ENCODE assay signal across 24 mouse cellular contexts in genomic region chr16:96910405-96911164, GRCm38 (mm10).
A peak's percentile ranks its signal among the peaks of the same experiment; 100 is the strongest.
DNase-seq lines count a peak whose midpoint lies in the region; ATAC-seq and TF ChIP-seq lines count a peak whose summit lies in the region.
"Had no signal": no experiment of that assay in that cellular context is flagged by ENCODE, and none has a peak within 500 bp of the region (broad histone marks: within the 10 kb centered on the region; RNA-seq: fewer than 3 reads in every experiment).

No protein-coding gene starts in this region.

- DNase-seq in liver, adult 2 months (ENCODE audit: extremely low read depth, low read depth, low spot score): peak; percentile 5
- DNase-seq in liver (no peak), 3T3-L1 (ENCODE audit: low read depth, low spot score) (peak; percentile 72), MEL (ENCODE audit: low read depth, low spot score) (peak; percentile 45), adipocyte (ENCODE audit: low spot score) (peak; percentile 34)
- no peak for DNase-seq in thymus, adult 2 months
- no peak for DNase-seq in frontal cortex, postnatal 10 days (ENCODE audit: low spot score in 2 of 2)
- DNase-seq: adrenal gland, postnatal 10 days; B cell, adult 2 months; cerebellum, adult 11-12 months; cerebellum, adult 9-10 months; cerebellum, postnatal 25 days; gastrocnemius, postnatal 36 days; heart, postnatal 36 days had no signal

- TF ChIP-seq POLR2A in liver, adult 2 months (IDR thresholded peaks at IDR 0.05; ENCODE audit: extremely low read depth, insufficient read depth, low read length): no peak
- no peak for TF ChIP-seq POLR2A in MEL (IDR thresholded peaks at IDR 0.05; ENCODE audit: control insufficient read depth in 1 of 2, insufficient read depth in 1 of 2, low read depth in 1 of 2, low read length in 2 of 2, poor library complexity in 1 of 2)
- no peak for TF ChIP-seq POLR2A in thymus, adult 2 months (IDR thresholded peaks at IDR 0.05; ENCODE audit: control insufficient read depth, extremely low read depth, insufficient read depth, low read length, poor library complexity)

- H3K27ac ChIP-seq in liver, adult 2 months (replicated peaks; ENCODE audit: insufficient read depth, low read depth, low read length): no peak overlapping the region
- H3K27ac ChIP-seq in MEL (ENCODE audit: control insufficient read depth, low read depth, low read length): peak overlapping the region; percentile 47; the same call in 1 of the 2 replicates
- H3K27ac ChIP-seq in thymus, adult 2 months (ENCODE audit: control insufficient read depth, insufficient read depth, low read length): no peak overlapping the region
- H3K27ac ChIP-seq: embryonic facial prominence, embryonic 13.5 days; forebrain, embryonic 12.5 days; heart, embryonic 13.5 days; hindbrain, embryonic 12.5 days had no signal

- TF ChIP-seq RAD21 in MEL (IDR thresholded peaks at IDR 0.05; ENCODE audit: low read depth, low read length): no peak

- H3K4me3 ChIP-seq in liver, adult 2 months (ENCODE audit: insufficient read depth, low read depth, low read length): no peak overlapping the region
- H3K4me3 ChIP-seq in MEL (ENCODE audit: control insufficient read depth in 1 of 2, insufficient read depth in 1 of 2, low read depth in 2 of 2, low read length in 2 of 2): no peak overlapping the region
- no peak overlapping the region for H3K4me3 ChIP-seq in thymus, adult 2 months (ENCODE audit: control insufficient read depth, insufficient read depth, low read length)
- H3K4me3 ChIP-seq: embryonic facial prominence, embryonic 13.5 days; forebrain, embryonic 12.5 days; heart, embryonic 13.5 days; hindbrain, embryonic 12.5 days had no signal

- H3K9ac ChIP-seq in liver, adult 2 months (ENCODE audit: low read depth, low read length): no peak overlapping the region
- H3K9ac ChIP-seq in MEL (ENCODE audit: control insufficient read depth, low read depth, low read length, poor library complexity, severe bottlenecking): no peak overlapping the region
- H3K9ac ChIP-seq: embryonic facial prominence, embryonic 13.5 days; forebrain, embryonic 12.5 days; heart, embryonic 13.5 days; hindbrain, embryonic 12.5 days had no signal

- WGBS in liver, adult 2 months: 58% methylated on average over 4 of the region's 4 CpGs
- 42% methylated on average over 4 of the region's 4 CpGs for WGBS in thymus, adult 2 months

- H3K4me1 ChIP-seq in liver, adult 2 months (ENCODE audit: control insufficient read depth, insufficient read depth, low read length): no peaks in the 10 kb centered on the region
- peaks cover 24 to 43% of the 10 kb centered on the region in 2 experiments for H3K4me1 ChIP-seq in MEL (ENCODE audit: control insufficient read depth in 1 of 2, insufficient read depth in 2 of 2, low read length in 2 of 2)
- H3K4me1 ChIP-seq in thymus, adult 2 months (replicated peaks; ENCODE audit: control insufficient read depth, insufficient read depth, low read length): no peaks in the 10 kb centered on the region
- H3K4me1 ChIP-seq: embryonic facial prominence, embryonic 13.5 days; hindbrain, embryonic 12.5 days had no signal

- ATAC-seq in frontal cortex, adult (ENCODE audit: low TSS enrichment): no peak
- ATAC-seq: CD4-positive, CD25-positive, alpha-beta regulatory T cell, adult 4 months; forebrain, embryonic 16.5 days; hindbrain, embryonic 16.5 days; inflammation-experienced regulatory T-cells, adult 6 months had no signal

- TF ChIP-seq CTCF in liver, adult 2 months (IDR thresholded peaks at IDR 0.05; ENCODE audit: low read depth, low read length): no peak
- TF ChIP-seq CTCF in MEL (IDR thresholded peaks at IDR 0.05 in 2 of 3, conservative IDR thresholded peaks at IDR 0.05 in 1 of 3; ENCODE audit: control insufficient read depth in 1 of 3, insufficient read depth in 1 of 3, low read depth in 2 of 3, low read length in 3 of 3, poor library complexity in 1 of 3, severe bottlenecking in 1 of 3): no peak
- no peak for TF ChIP-seq CTCF in thymus, adult 2 months (IDR thresholded peaks at IDR 0.05; ENCODE audit: borderline replicate concordance, control insufficient read depth, extremely low read depth, insufficient read depth, low read length, poor library complexity)

- no peaks in the 10 kb centered on the region for H3K27me3 ChIP-seq in liver, adult 2 months (ENCODE audit: control insufficient read depth, insufficient read depth, low read length)
- H3K27me3 ChIP-seq in MEL (ENCODE audit: control insufficient read depth in 1 of 2, insufficient read depth in 2 of 2, low read length in 2 of 2): no peaks in the 10 kb centered on the region
- no peaks in the 10 kb centered on the region for H3K27me3 ChIP-seq in thymus, adult 2 months (ENCODE audit: control insufficient read depth, insufficient read depth, low read length)
- H3K27me3 ChIP-seq: embryonic facial prominence, embryonic 13.5 days; forebrain, embryonic 12.5 days; heart, embryonic 13.5 days; hindbrain, embryonic 12.5 days had no signal

- no peaks in the 10 kb centered on the region for H3K9me3 ChIP-seq in MEL (replicated peaks; ENCODE audit: insufficient read depth, low read length)
- H3K9me3 ChIP-seq: embryonic facial prominence, embryonic 13.5 days; forebrain, embryonic 12.5 days; heart, embryonic 13.5 days; hindbrain, embryonic 12.5 days had no signal

- peak in 1 of 2 experiments; percentile 21; a peak in 1 of 4 replicates for TF ChIP-seq EP300 in MEL (IDR thresholded peaks at IDR 0.05; ENCODE audit: low read depth in 1 of 2, low read length in 2 of 2)

- H3K79me2 ChIP-seq in liver, adult 2 months (ENCODE audit: control insufficient read depth, insufficient read depth, low read length): no peaks in the 10 kb centered on the region
- no peaks in the 10 kb centered on the region for H3K79me2 ChIP-seq in MEL (ENCODE audit: control insufficient read depth, insufficient read depth, low read length, poor library complexity)

- H3K36me3 ChIP-seq in liver, adult 2 months (ENCODE audit: control insufficient read depth, insufficient read depth, low read length): no peaks in the 10 kb centered on the region
- peaks cover 0 to 34% of the 10 kb centered on the region in 2 experiments; a peak in 2 of 4 replicates for H3K36me3 ChIP-seq in MEL (ENCODE audit: control insufficient read depth in 1 of 2, insufficient read depth in 2 of 2, low read length in 2 of 2)
- H3K36me3 ChIP-seq in thymus, adult 2 months (ENCODE audit: control insufficient read depth, insufficient read depth, low read length): no peaks in the 10 kb centered on the region
- H3K36me3 ChIP-seq: embryonic facial prominence, embryonic 13.5 days; forebrain, embryonic 12.5 days; G1E; heart, embryonic 13.5 days; hindbrain, embryonic 12.5 days had no signal

TF ChIP-seq in MEL, 35 proteins besides CTCF, POLR2A, EP300 and RAD21:
- TF ChIP-seq POLR2AphosphoS2 (IDR thresholded peaks at IDR 0.05; ENCODE audit: low read length) (no peak), TBP (IDR thresholded peaks at IDR 0.05; ENCODE audit: low read depth, low read length) (no peak), CHD1 (IDR thresholded peaks at IDR 0.05; ENCODE audit: low read depth, low read length) (no peak), ETS1 (IDR thresholded peaks at IDR 0.05; ENCODE audit: low read depth, low read length) (peak; percentile 50), JUND (IDR thresholded peaks at IDR 0.05; ENCODE audit: low read depth, low read length) (no peak), MAX (IDR thresholded peaks at IDR 0.05; ENCODE audit: low read length) (no peak), ZNF384 (IDR thresholded peaks at IDR 0.05; ENCODE audit: low read depth, low read length) (peak; percentile 84), MAFK (IDR thresholded peaks at IDR 0.05; ENCODE audit: borderline replicate concordance, low read depth, low read length) (no peak), NRF1 (IDR thresholded peaks at IDR 0.05; ENCODE audit: insufficient read depth, low read depth, low read length, poor library complexity, severe bottlenecking) (no peak), ELF1 (IDR thresholded peaks at IDR 0.05; ENCODE audit: low read depth, low read length) (no peak), POLR2AphosphoS5 (IDR thresholded peaks at IDR 0.05; ENCODE audit: borderline replicate concordance, low read depth, low read length) (no peak), MYC (IDR thresholded peaks at IDR 0.05; ENCODE audit: low read depth, low read length) (no peak), ZMIZ1 (IDR thresholded peaks at IDR 0.05; ENCODE audit: low read depth, low read length) (no peak), USF2 (IDR thresholded peaks at IDR 0.05; ENCODE audit: borderline replicate concordance in 1 of 2, insufficient read depth in 1 of 2, low read depth in 1 of 2, low read length in 2 of 2) (no peak), MEF2A (IDR thresholded peaks at IDR 0.05; ENCODE audit: extremely low read depth, insufficient replicate concordance, low read depth, low read length, poor library complexity, severe bottlenecking) (no peak)

Comparison
In these comparisons a context has a peak if more than half of its experiments do, and no peak if none do; other contexts are left out.
1. DNase-seq: peak in liver, adult 2 months (single experiment), 3T3-L1 (single experiment), MEL (single experiment) and adipocyte (single experiment); none in liver (single experiment), thymus, adult 2 months (single experiment) and frontal cortex, postnatal 10 days (0 of 2).